Mouse (Mus musculus) layer of hippocampus, adult 18-20 months (tissue): Measurements from ENCODE around the gene Cdc42bpg. TPM values are rescaled to one million over a fixed set of nuclear protein-coding genes. Genes with fewer than 3 reads are reported as not detected.

Experiments
- DNase-seq, 2 experiments: peaks; one replicate each; pipeline ENCODE4 v3.0.0; 2022; ENCODE audit warnings: low spot score in 2 of 2
- total RNA-seq, 2 experiments: library from RNA; stranded (reverse); gene quantifications; 2 replicates each; pipeline ENCODE4 v1.2.3; 2021

Gene Cdc42bpg
- total RNA-seq, 2 experiments from 2014 or later = 4.8 to 5.6 TPM

DNA sequence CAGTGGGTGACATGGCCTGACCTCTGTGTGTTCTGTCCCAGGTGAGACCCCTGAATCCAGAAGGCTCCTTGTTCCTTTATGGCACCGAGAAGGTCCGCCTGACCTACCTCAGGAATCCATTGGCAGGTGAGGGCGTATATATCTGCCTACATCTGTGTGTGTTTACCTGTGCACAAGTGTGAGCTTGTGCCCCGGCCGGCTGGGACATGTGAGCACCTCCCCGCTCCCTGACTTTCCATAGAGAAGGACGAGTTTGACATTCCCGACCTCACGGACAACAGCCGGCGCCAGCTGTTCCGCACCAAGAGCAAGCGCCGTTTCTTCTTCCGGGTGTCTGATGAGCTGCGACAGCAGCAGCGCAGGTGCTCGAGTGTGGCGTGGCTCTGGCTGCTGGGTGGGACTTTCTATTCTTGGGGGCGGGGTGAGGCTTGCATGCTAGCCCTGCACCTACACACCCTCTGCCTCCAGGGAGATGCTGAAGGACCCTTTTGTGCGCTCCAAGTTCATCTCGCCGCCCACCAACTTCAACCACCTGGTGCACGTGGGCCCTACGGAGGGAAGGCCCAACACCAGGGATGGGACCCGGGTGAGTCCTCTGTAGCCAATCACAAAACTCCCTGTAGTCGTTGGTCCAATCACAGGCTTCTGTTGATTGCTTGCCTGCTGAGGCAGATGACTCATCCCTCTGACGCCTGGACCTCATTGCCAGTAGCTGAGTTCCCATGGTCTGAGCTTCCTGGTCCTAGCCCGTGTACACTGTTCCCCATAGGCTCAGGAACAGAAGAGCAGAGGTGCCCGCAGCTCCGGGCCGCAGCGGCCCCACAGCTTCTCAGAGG, 15.7 kb downstream of the Cdc42bpg start:
- DNase-seq = no peak

DNA sequence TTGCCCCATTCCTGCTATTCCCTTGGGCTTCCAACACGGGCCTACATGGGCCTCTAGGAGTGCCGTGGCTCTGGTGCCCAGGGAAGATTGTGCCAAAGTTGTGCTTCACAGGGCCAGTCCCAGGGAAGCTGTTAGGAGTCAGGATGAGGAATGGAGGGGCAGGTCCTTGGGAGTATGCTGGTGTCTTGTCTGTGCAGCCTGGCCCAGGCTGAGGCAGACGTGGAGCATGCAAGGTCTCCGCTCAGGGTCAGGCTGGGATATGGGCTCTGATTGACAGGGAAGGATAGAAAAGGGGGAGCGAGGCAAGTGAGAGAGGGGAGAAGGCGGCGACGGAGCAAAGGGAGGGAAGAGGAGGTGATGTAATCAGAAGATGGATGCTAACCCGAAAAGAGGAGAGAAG, 18.5 kb downstream of the Cdc42bpg start:
- DNase-seq = no peak

DNA sequence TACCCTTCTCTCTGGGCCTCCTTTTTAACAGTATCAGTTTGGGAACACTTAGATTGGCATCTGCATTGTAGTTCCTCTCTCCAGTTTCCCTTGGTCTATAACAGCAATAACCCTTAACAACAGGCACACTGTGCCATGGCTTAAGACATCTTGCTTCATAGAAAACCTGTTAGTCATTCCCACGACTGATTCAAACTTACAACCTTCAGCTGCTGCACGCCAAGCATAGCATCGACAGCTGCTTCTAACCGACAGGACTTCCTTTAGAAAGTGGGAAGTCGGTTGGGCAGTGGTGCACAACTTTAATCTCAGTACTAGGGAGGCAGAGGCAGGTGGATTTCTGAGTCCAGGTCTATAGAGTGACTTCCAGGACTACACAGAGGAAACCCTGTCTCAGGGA, 24.9 kb downstream of the Cdc42bpg start:
- no peak for DNase-seq

DNA sequence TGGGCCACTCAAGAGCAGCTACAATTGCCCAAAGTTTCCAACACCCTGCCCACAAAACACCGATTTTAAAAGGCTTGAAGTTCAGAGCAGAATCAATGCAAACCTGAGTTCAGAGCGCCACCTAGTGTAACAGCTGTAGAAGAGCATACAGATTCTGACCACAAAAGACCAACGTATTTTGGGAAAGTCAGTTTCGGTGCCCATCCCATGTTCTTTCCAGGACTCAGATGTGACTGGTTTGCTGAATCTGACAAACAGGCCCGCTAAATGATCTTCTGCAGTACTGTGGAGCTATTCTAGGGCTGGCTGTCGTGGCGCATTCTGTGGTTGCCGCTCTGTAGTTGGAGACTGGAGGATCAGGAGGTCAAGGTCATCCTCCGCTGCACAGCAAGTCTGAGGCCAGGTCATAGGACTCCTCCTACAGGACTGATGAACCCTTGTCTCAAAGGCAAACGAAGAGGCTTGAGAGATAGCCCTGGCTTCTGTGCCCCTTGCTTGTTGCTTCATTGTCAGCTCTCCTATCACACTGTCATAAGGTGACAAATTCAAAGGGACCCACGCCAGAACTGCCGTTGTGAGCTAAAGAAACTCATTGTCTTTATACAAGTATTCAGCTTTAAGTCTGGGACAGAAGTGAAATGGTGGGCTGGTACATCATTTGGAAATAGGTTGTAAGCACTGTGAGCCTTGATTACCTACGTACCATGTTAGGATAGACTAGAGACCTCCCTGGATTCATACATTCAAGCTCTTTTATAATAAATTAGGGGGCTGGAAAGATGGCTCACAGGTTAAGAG, 25.7 kb downstream of the Cdc42bpg start:
- DNase-seq = peak; percentile 53 to 61

DNA sequence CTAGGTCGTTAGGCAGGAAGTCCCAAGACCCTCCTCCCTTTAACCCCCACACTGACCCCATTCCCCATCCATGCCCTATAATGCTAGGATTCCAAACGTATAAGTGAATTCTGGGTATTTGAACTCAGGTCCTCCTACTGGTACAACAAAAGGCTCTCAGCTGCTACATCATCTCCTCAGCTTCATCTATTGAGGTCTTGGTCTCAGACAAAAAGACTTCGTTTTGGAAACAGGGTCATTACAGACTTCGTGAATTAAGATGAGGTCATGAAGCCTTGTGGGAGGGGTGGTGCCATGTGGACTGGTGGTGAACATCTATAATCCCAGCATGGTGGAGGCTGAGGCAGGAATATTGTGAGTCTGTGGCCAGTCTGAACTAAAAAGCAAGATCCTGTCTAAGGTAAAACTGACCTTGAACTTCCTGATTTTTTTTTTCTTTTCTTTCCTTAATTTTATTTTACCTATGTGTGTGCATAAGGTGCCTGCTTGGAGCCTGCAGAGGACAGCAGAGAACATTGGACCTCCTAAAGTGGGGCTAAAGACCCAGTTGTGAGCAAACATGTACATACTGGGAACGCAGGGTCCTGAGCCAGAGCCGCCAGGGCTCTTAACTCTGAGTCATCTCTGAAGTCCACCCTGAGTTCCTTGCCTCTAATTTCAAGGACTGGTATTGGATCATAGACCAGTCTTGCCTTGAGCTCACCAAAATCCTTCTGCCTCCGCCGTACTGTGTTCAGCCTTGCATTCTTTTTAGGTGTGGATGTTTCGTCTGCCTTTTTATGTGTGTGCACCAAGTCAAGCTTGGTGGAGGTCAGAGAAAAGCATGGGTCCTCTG, 27.7 kb downstream of the Cdc42bpg start:
- DNase-seq = no peak

DNA sequence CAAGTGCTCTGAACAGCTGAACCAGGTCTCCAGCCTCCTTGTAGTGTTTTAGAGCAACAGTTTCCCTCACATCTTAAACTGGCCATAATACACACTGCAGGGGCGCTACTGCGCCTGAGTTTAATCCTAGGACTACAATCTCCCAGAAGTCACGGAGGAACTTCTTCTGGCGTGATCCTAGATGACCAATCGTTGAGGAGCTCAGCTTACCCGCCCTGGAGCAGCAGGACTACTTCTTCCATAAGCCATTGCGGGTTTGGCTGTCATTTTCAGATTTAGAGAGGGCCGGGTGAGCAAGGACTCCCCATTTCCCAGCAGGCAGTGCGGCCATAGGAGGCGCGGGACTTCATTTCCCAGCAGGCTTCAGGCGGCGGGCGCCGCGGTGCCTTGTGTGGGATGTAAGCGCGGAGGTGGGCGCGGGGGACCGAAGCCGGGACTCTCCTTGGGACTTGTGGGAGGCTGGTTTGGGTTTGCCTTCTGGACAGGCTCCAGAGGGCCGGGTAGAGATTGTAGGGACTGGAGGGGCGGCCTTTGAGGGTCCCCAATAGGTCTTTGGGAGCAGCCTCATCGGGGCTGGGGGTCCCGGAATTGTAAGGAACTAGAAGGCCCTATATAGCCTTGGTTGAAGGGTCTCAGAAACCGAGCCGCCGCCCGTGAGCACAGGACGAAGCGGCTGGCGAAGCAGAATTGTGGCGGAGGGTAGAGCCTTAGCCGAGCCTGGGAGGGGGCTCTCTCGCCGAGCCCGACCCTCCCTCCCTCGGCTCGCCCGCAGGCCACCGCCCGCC, 28.6 kb downstream of the Cdc42bpg start, which contains the start of gene Men1:
Men1 (plus strand) TSS at position 307 of the 785 bp plus-strand sequence.
- peak; percentile 97 to 99 for DNase-seq

DNA sequence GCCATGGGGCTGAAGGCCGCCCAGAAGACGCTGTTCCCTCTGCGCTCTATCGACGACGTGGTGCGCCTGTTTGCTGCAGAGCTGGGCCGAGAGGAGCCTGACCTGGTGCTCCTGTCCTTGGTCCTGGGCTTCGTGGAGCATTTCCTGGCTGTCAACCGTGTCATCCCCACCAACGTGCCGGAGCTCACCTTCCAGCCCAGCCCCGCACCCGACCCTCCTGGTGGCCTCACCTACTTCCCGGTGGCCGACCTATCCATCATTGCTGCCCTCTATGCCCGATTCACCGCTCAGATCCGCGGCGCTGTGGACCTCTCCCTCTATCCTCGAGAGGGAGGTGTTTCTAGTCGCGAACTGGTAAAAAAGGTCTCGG, 29.2 kb downstream of the Cdc42bpg start:
- DNase-seq = no peak

DNA sequence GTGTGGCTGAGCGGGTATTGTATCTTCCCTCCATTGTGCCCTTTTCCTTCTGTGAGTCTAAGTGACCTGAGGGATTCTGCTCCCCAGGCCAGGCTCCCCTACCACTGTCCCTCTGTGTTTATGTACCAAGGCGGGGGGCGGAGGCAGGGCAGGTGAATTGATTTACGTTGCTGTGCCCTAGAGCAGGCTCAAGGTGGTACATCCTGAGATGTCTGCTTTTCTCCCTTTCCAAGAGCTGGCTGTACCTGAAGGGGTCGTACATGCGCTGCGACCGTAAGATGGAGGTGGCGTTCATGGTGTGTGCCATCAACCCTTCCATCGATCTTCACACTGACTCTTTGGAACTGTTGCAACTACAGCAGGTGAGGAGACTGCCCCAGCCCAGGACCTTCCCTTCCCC, 30.7 kb downstream of the Cdc42bpg start:
- no peak for DNase-seq

DNA sequence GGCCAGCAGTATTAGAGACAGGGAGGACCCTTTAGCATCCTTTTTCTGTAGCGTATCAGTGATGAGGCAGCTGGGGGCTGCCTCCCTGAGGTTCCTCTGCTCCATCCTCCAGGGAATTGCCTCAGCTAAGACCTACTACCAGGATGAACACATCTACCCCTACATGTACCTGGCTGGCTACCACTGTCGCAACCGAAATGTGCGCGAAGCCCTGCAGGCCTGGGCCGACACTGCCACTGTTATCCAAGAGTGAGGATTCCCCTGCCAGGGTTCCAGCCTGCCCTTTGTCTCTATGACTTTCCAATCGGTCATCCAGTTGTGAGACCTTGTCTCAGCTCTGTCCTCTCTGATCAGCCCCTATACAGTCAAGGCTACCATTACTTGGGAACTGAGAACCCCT, 31.9 kb downstream of the Cdc42bpg start:
- DNase-seq = no peak

DNA sequence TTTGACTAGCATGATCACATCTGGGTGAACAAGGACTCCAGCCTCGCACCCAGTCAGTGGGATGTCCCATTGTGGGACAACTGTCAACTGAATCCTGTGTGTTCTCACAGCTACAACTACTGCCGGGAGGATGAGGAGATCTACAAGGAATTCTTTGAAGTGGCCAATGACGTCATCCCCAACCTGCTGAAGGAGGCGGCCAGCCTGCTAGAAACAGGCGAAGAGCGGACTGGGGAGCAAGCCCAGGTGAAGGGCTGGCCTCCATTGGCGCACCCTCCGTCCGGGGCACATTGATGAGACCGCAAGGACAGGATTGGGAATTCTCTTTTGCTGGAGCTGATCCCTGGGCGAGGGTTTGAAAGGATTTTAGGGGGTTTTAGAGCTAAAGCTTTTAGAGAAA, 32.5 kb downstream of the Cdc42bpg start:
- DNase-seq = no peak

DNA sequence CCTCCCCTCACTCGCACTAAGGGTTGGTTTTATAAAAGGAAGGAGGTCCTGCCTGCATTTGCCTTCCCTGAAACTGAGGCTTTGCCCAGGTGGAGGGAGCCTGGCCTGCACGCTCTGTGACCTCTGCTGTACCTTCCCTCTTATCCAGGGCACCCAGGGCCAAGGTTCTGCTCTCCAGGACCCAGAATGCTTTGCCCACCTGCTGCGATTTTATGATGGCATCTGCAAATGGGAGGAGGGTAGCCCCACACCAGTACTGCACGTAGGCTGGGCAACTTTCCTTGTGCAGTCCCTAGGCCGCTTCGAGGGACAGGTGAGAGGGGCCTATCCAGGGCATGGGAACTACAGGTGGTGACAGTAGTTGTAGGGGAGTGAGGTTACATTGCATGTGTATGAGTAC, 32.9 kb downstream of the Cdc42bpg start:
- DNase-seq = no peak

DNA sequence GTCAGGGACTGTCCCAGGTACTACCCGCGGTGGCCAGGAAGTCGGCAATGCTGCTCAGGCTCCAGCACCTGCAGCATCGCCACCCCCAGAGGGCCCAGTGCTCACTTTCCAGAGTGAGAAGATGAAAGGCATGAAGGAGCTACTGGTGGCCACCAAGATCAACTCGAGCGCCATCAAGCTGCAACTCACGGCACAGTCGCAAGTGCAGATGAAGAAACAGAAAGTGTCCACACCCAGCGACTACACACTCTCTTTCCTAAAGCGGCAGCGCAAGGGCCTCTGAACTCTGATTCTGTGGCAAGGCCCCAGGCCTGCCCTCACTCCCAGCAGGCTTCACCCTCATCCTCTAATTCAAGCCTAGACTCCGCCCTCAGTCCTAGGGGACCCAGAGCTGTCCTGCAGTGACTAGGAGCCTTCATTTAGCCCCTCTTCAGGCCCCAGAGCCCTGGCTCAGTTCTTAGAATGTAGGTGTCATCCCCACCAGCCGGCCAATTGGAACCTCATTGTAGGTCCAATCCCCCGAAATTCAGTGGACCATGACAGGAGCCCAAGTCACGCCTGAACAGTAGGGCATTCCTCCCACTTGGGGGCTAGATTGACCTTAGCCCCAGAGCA, 33.7 kb downstream of the Cdc42bpg start:
- DNase-seq = no peak

DNA sequence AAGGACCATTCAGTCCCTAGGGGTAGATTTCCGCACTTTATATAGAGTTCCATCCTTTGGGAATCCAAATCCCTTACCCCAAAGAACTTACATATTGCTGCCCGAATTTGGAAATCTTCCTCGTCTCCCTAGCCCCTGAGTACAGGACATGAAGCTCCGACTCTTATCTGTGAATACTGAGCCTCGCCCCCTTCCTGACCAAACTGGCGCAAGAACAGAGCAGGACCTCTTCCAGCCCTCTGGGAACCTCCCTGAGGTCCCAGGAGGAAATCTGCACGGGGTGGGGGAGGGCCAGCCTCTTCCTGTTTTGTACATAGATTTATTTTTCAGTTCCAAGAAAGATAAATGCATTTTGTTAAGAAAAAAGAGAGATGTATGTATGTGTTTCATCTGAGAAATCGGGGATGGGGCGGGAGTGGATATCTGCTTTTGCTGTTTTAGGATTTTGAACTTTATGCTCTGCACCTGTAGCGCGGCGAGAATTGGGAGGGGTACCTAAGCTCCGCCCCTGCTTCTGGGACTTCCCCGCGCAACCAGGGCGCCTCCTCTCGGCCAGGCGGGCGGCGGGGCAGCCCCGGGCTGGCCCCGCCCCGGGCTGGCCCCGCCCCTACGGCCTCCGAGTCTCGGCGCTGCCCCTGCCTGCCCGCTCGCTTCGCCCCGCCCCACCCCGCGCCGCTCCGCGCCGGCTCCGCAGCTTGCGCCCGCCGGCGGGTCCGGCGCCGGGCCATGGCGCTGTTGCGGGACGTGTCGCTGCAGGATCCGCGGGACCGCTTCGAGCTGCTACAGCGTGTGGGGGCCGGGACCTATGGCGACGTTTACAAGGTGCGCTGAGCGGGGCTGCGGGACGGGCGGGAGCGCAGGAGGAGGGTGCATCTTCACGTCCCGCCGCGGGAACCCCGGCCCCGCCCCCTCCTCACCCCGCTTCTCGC, 34.5 kb downstream of the Cdc42bpg start, which contains the start of gene Map4k2:
Map4k2 (plus strand) TSS at position 612 of the 929 bp plus-strand sequence.
- peak; percentile 70 to 77 for DNase-seq

DNA sequence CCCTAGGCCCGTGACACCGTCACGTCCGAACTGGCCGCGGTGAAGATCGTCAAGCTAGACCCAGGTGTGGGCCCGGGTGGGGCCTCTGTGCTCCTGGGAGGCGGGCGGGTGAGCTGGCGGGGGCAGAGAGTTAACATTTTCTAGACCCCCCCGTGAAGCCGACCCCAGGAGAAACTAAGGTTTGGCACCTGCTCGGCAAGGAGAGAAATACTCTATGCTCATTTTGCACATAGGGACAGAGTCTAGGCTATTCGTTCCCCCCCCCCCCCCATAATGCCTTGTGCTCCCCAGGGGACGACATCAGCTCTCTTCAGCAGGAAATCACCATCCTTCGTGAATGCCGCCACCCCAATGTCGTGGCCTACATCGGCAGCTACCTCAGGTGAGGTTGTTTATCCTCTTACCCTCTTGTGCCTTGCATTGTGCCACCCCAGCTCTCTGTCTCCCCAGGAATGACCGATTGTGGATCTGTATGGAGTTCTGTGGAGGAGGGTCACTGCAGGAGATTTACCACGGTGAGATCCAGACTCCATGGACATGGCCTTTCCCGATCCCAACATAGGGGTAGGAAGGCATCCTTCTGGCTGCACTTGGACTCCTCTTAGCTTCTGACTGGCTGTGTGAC, 35.3 kb downstream of the Cdc42bpg start:
- DNase-seq = no peak

DNA sequence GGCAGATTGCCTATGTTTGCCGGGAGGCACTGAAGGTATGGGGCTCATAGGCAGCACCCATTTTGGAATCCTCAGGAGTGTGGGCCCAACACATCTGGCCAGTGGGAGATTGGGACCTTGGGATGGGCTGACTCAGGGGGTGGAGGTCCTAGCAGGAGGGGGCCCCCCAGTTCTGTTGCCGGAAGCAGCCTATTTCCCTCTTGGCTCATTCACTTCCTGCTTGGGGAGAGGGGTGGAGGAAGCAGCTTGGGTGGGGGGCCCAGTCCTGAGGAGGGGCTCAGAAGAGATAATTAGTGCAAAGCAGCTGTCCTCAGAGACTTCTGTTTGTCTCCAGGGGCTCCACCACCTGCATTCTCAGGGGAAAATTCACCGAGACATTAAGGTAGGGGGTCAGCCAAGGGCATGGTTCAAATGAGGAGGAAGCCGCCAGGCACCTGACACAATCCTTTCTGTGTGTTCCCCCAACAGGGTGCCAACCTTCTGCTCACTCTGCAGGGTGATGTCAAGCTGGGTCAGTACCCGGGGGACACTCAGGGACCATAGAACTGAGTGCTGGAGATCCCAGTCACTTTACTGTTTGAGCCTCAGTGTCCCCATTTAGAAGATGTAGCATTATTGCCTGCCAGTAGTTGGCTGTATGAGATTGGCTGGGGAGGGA, 36.1 kb downstream of the Cdc42bpg start:
- no peak for DNase-seq

DNA sequence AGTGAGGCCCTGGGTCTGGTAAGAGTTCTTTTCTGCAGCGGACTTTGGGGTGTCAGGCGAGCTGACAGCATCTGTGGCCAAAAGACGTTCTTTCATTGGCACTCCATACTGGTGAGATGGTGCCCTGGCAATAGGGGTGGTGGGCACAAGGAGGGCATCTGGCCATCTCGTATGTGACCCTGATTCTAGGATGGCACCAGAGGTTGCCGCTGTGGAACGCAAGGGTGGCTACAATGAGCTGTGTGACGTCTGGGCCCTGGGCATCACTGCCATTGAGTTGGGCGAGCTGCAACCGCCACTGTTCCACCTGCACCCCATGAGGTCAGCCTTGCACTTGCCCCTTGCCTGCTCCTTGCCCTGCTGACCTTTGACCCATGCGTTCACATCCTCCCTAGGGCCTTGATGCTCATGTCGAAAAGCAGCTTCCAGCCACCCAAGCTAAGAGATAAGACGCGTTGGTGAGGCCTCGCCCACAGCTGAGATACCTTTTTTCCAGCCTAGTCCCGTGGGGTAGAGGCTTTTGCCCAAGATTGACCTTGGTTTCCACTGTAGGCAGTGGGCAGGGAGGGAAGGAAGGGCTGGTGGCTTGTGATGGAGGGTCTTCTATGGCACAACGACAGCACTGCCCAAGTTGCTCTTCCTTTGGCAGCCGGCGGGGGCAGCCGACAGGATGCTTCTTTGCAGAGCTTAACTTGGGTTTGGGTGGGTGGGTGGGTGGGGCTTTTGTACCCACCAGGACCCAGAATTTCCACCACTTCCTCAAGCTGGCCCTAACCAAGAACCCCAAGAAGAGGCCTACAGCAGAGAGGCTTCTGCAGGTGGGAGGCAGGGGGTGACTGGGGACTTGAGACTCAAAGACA, 37.0 kb downstream of the Cdc42bpg start:
- DNase-seq = no peak

DNA sequence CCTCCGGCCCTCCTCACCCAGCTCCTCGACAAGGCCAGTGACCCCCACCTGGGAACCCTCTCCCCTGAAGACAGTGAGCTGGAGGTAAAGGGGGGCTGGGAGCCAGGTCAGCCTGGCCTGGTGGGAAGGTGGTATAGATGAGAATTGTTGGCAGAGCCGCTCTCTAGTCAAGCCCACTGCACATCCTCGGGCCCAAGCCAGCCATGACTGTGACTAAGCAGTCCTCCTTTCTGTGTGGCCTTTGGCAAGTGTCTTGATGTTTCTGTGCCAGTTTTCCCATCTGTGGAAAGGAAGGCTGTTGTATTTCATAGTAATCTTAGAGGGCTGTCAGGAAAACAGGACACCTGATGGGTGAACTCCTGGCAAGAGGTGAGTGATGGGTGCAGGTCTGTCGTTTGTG, 37.7 kb downstream of the Cdc42bpg start:
- no peak for DNase-seq
